Mouse (Mus musculus): ENCODE measurements around the gene Orc5. TPM values are rescaled to one million over a fixed set of nuclear protein-coding genes. Genes with fewer than 3 reads are reported as not detected.
"Not testable (repeated sequence)": the region's sequence is repeated elsewhere in the genome, so short reads cannot be mapped to it uniquely, and the experiment has no call there.

The Orc5 gene
- polyA plus RNA-seq, 2 experiments from 2014 or later, result 47.6 to 55.4 TPM

GRCm38 (mm10) chr5:22532571-22532970 lies 17.7 kb downstream of the Orc5 start:
- ATAC-seq, result no peak

GRCm38 (mm10) chr5:22522612-22523011 lies 27.6 kb downstream of the Orc5 start:
- ATAC-seq, result no peak

GRCm38 (mm10) chr5:22519708-22520107 lies 30.5 kb downstream of the Orc5 start:
- no peak for ATAC-seq

GRCm38 (mm10) chr5:22515745-22516144 lies 34.5 kb downstream of the Orc5 start:
- not testable (repeated sequence) for ATAC-seq

- ATAC-seq, result not testable (repeated sequence)
Observed at GRCm38 (mm10) chr5:22514231-22514630, 36.0 kb downstream of the Orc5 start.

GRCm38 (mm10) chr5:22512579-22512978 lies 37.6 kb downstream of the Orc5 start:
- not testable (repeated sequence) for ATAC-seq

GRCm38 (mm10) chr5:22511824-22512223 lies 38.4 kb downstream of the Orc5 start:
- ATAC-seq, result no peak

GRCm38 (mm10) chr5:22508560-22508959 lies 41.7 kb downstream of the Orc5 start:
- no peak for ATAC-seq

- ATAC-seq, result no peak
Observed at GRCm38 (mm10) chr5:22499437-22499836, 50.8 kb downstream of the Orc5 start.

- no peak for ATAC-seq
Observed at GRCm38 (mm10) chr5:22491088-22491487, 59.1 kb downstream of the Orc5 start.

- ATAC-seq, result no peak
Observed at GRCm38 (mm10) chr5:22489091-22489490, 61.1 kb downstream of the Orc5 start.

- ATAC-seq, result no peak
Observed at GRCm38 (mm10) chr5:22486601-22487206, 63.5 kb downstream of the Orc5 start.

- no peak for ATAC-seq
Observed at GRCm38 (mm10) chr5:22485764-22486163, 64.5 kb downstream of the Orc5 start.

- no peak for ATAC-seq
Observed at GRCm38 (mm10) chr5:22482567-22482966, 67.7 kb downstream of the Orc5 start.

GRCm38 (mm10) chr5:22472445-22472844 lies 77.8 kb downstream of the Orc5 start:
- ATAC-seq, result not testable (repeated sequence)

GRCm38 (mm10) chr5:22471243-22471642 lies 79.0 kb downstream of the Orc5 start:
- ATAC-seq, result no peak

GRCm38 (mm10) chr5:22452871-22453661 lies 97.2 kb downstream of the Orc5 start:
- no peak for ATAC-seq

GRCm38 (mm10) chr5:22452452-22452851 lies 97.8 kb downstream of the Orc5 start:
- ATAC-seq, result no peak

- no peak for ATAC-seq
Observed at GRCm38 (mm10) chr5:22451764-22452163, 98.5 kb downstream of the Orc5 start.

- ATAC-seq, result no peak
Observed at GRCm38 (mm10) chr5:22449492-22449891, 100.7 kb downstream of the Orc5 start.
